Mouse (Mus musculus) forebrain, embryonic 16.5 days (tissue): Measurements from ENCODE around the gene Slc4a4. TPM values are rescaled to one million over a fixed set of nuclear protein-coding genes. Genes with fewer than 3 reads are reported as not detected.

Experiments used
- ATAC-seq: fragments of 200-750 bp; cut with Nextera tagmentation; 2 replicates; pipeline ENCODE4 v1.8.0; 2017; ENCODE audit warnings: mild to moderate bottlenecking, moderate library complexity
- H3K27ac ChIP-seq: fragments of 300-500 bp; sonication (generic); 2 replicates; pipeline ENCODE4 v1.5.1; 2014; ENCODE audit warnings: low read length, control low read depth
- H3K27me3 ChIP-seq: fragments of 300-500 bp; sonication (generic); replicated peaks from 2 replicates; pipeline ENCODE4 v1.6.1; 2014; ENCODE audit warnings: low read length; ENCODE audit not compliant: control insufficient read depth, insufficient read depth
- H3K36me3 ChIP-seq: fragments of 300-500 bp; sonication (generic); 2 replicates; pipeline ENCODE4 v1.6.1; 2014; ENCODE audit not compliant: control insufficient read depth, insufficient read depth
- H3K4me1 ChIP-seq: fragments of 300-500 bp; sonication (generic); replicated peaks from 2 replicates; pipeline ENCODE4 v1.6.1; 2014; ENCODE audit warnings: low read length; ENCODE audit not compliant: control insufficient read depth, insufficient read depth
- H3K4me2 ChIP-seq: fragments of 300-500 bp; sonication (generic); 2 replicates; pipeline ENCODE4 v1.6.1; 2014; ENCODE audit warnings: mild to moderate bottlenecking, low read length, control low read depth
- H3K4me3 ChIP-seq: fragments of 300-500 bp; sonication (generic); replicated peaks from 2 replicates; pipeline ENCODE4 v1.5.1; 2014; ENCODE audit warnings: mild to moderate bottlenecking, low read length, control low read depth
- H3K9ac ChIP-seq: fragments of 300-500 bp; sonication (generic); replicated peaks from 2 replicates; pipeline ENCODE4 v1.6.1; 2014; ENCODE audit warnings: low read depth, low read length, control low read depth
- H3K9me3 ChIP-seq: fragments of 300-500 bp; sonication (generic); 2 replicates; pipeline ENCODE4 v1.6.1; 2016; ENCODE audit warnings: low read length; ENCODE audit not compliant: control insufficient read depth
- WGBS: fragments of 180-500 bp; shearing (Covaris S2); extraction: QIAGEN DNeasy Blood & Tissue Kit; methylation state at CpG from one replicate; pipeline ENCODE4 v1.1.7; 2014; 5-methylcytosine and 5-hydroxymethylcytosine counted together
- polyA plus RNA-seq: library from polyadenylated mRNA; unstranded; fragments of >200 nt; fragmentation: Nextera tagmentation; extraction: Ambion mirVana; gene quantifications from 2 replicates; pipeline ENCODE4 v1.2.1, GENCODE M21; 2015

Slc4a4 gene
- polyA plus RNA-seq, 1 experiment from 2014 or later: 3.8 TPM

- Histone ChIP-seq H3K27me3 (no peaks in the 10 kb centered on the region; the same call in 1 of the 2 replicates), H3K27ac (no peak overlapping the region), H3K4me3 (peak overlapping the region; percentile 76; the same call in 1 of the 2 replicates), H3K4me2 (peak overlapping the region; percentile 93), H3K36me3 (no peaks in the 10 kb centered on the region), H3K9me3 (no peaks in the 10 kb centered on the region), H3K4me1 (peaks cover 12% of the 10 kb centered on the region), H3K9ac (no peak overlapping the region)
- WGBS: 45% methylated on average over 5 of the region's 5 CpGs
- ATAC-seq: no peak
Observed at GRCm38 (mm10) chr5:88885944-88886343, 674 bp upstream of the Slc4a4 start.

- Histone ChIP-seq H3K9me3 (no peaks in the 10 kb centered on the region), H3K4me2 (peak overlapping the region; percentile 93), H3K9ac (peak overlapping the region; percentile 75), H3K4me3 (peak overlapping the region; percentile 76), H3K36me3 (no peaks in the 10 kb centered on the region), H3K4me1 (peaks cover 12% of the 10 kb centered on the region), H3K27ac (no peak overlapping the region), H3K27me3 (no peaks in the 10 kb centered on the region; the same call in 1 of the 2 replicates)
- ATAC-seq: no peak
- WGBS: under 1% methylated on average over 14 of the region's 14 CpGs
Observed at GRCm38 (mm10) chr5:88886349-88886667, 310 bp upstream of the Slc4a4 start.

- Histone ChIP-seq H3K27ac (no peak overlapping the region), H3K4me2 (peak overlapping the region; percentile 93), H3K9ac (peak overlapping the region; percentile 75), H3K4me1 (peaks cover 12% of the 10 kb centered on the region), H3K4me3 (peak overlapping the region; percentile 76), H3K9me3 (no peaks in the 10 kb centered on the region), H3K27me3 (no peaks in the 10 kb centered on the region; the same call in 1 of the 2 replicates), H3K36me3 (no peaks in the 10 kb centered on the region)
- under 1% methylated on average over 29 of the region's 29 CpGs for WGBS
- ATAC-seq: peak; percentile 38
Observed at GRCm38 (mm10) chr5:88887556-88888412, 1.2 kb downstream of the Slc4a4 start.

- ATAC-seq: no peak
- Histone ChIP-seq H3K4me3 (peak overlapping the region; percentile 76), H3K27ac (no peak overlapping the region), H3K9me3 (no peaks in the 10 kb centered on the region), H3K27me3 (no peaks in the 10 kb centered on the region; the same call in 1 of the 2 replicates), H3K4me2 (peak overlapping the region; percentile 93), H3K4me1 (peaks cover 12% of the 10 kb centered on the region), H3K9ac (no peak overlapping the region; the same call in 1 of the 2 replicates), H3K36me3 (no peaks in the 10 kb centered on the region)
- WGBS: 22% methylated on average over 8 of the region's 8 CpGs
Observed at GRCm38 (mm10) chr5:88888413-88888700, 1.7 kb downstream of the Slc4a4 start.

GRCm38 (mm10) chr5:88889326-88889725, 2.7 kb downstream of the Slc4a4 start:
- WGBS: 24% methylated on average over 4 of the region's 4 CpGs
- no peaks in the 10 kb centered on the region; the same call in 1 of the 2 replicates for H3K27me3 ChIP-seq
- H3K9me3 ChIP-seq: no peaks in the 10 kb centered on the region
- no peak for ATAC-seq
- no peak overlapping the region for H3K4me3 ChIP-seq
- no peaks in the 10 kb centered on the region for H3K36me3 ChIP-seq
- no peak overlapping the region for H3K9ac ChIP-seq
- no peak overlapping the region for H3K27ac ChIP-seq
- peaks cover 12% of the 10 kb centered on the region for H3K4me1 ChIP-seq
- H3K4me2 ChIP-seq: no peak overlapping the region

GRCm38 (mm10) chr5:88890146-88890545, 3.5 kb downstream of the Slc4a4 start:
- H3K4me2 ChIP-seq: no peak overlapping the region
- H3K4me1 ChIP-seq: peaks cover 12% of the 10 kb centered on the region
- WGBS: 63% methylated on average over 4 of the region's 4 CpGs
- no peak overlapping the region for H3K9ac ChIP-seq
- no peak overlapping the region for H3K4me3 ChIP-seq
- no peak overlapping the region for H3K27ac ChIP-seq
- ATAC-seq: no peak
- no peaks in the 10 kb centered on the region; the same call in 1 of the 2 replicates for H3K27me3 ChIP-seq
- no peaks in the 10 kb centered on the region for H3K36me3 ChIP-seq
- H3K9me3 ChIP-seq: no peaks in the 10 kb centered on the region

GRCm38 (mm10) chr5:88896574-88896973, 10.0 kb downstream of the Slc4a4 start:
- Histone ChIP-seq H3K9ac (no peak overlapping the region), H3K27me3 (no peaks in the 10 kb centered on the region), H3K9me3 (peaks cover 2% of the 10 kb centered on the region; the same call in 1 of the 2 replicates), H3K36me3 (no peaks in the 10 kb centered on the region), H3K27ac (no peak overlapping the region), H3K4me3 (no peak overlapping the region), H3K4me2 (no peak overlapping the region), H3K4me1 (no peaks in the 10 kb centered on the region)
- WGBS: 96% methylated on average over 6 of the region's 6 CpGs
- no peak for ATAC-seq

GRCm38 (mm10) chr5:88903111-88903510, 16.5 kb downstream of the Slc4a4 start:
- no peaks in the 10 kb centered on the region for H3K9me3 ChIP-seq
- no peaks in the 10 kb centered on the region for H3K4me1 ChIP-seq
- H3K4me3 ChIP-seq: no peak overlapping the region
- H3K9ac ChIP-seq: no peak overlapping the region
- no peaks in the 10 kb centered on the region for H3K36me3 ChIP-seq
- no peaks in the 10 kb centered on the region for H3K27me3 ChIP-seq
- H3K4me2 ChIP-seq: no peak overlapping the region
- 38% methylated on average over 4 of the region's 4 CpGs for WGBS
- no peak overlapping the region for H3K27ac ChIP-seq
- ATAC-seq: no peak

- Histone ChIP-seq H3K27ac (no peak overlapping the region), H3K9me3 (no peaks in the 10 kb centered on the region), H3K9ac (no peak overlapping the region), H3K4me1 (no peaks in the 10 kb centered on the region), H3K36me3 (no peaks in the 10 kb centered on the region), H3K4me2 (no peak overlapping the region), H3K27me3 (no peaks in the 10 kb centered on the region), H3K4me3 (no peak overlapping the region)
- no peak for ATAC-seq
- WGBS: 57% methylated on average over 1 of the region's 1 CpGs
Observed at GRCm38 (mm10) chr5:88903526-88903925, 16.9 kb downstream of the Slc4a4 start.
